Mouse (Mus musculus): Measurements from ENCODE around the gene Mthfd1. TPM values are rescaled to one million over a fixed set of nuclear protein-coding genes. Genes with fewer than 3 reads are reported as not detected.

Gene Mthfd1
- polyA plus RNA-seq, 1 experiment from 2014 or later, result 62.5 TPM

DNA sequence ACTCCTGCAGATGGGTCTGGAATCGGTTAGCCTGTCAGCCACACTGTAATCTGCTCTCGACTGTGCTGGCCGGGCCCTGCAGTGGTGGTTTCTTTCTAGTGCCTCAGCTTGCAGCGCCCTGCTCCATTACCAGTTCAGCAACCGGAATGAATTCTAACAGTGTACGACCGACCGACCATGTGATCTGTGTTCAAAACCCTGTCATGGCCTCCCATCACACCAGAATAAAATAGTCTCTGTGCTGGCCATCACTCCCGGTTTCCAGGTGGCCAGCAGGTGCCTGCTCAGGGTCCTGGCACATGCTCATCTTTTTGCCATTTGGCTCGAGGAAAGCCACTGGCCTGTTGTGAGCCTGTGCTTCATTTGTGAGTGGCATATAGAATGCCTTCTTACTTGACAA, 13.6 kb downstream of the Mthfd1 start:
- Histone ChIP-seq H3K4me3 (no peak overlapping the region), H3K4me1 (replicated peaks) (peaks cover 12% of the 10 kb centered on the region; the same call in 1 of the 2 replicates), H3K27me3 (ENCODE audit: insufficient read depth, poor library complexity, severe bottlenecking) (no peaks in the 10 kb centered on the region), H3K36me3 (peaks cover 31% of the 10 kb centered on the region), H3K27ac (no peak overlapping the region), H3K9me3 (no peaks in the 10 kb centered on the region)
- WGBS, result 88% methylated on average over 10 of the region's 10 CpGs
- no peak for DNase-seq (ENCODE audit: low spot score)

DNA sequence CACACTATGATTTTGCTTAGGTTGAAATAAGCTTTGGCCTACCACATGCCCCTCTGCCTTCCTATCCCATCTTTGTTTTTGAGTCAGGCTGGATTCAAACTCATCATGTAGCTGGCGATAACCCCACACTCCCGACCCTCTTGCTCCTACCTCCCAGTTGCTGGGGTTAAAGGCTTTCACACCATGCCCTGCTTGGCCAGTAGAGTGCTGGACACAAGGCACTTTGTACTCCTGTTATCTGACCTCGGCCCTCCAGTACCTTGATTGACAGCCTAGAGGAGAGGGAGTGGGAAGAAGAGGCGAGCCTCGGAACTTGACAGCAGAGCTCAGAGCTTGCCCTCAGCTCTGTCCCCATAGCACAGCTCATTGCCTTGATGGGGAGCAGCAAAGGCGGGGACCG, 14.1 kb downstream of the Mthfd1 start:
- WGBS, result 66% methylated on average over 7 of the region's 7 CpGs
- Histone ChIP-seq H3K36me3 (peaks cover 31% of the 10 kb centered on the region), H3K27ac (no peak overlapping the region), H3K4me3 (no peak overlapping the region), H3K4me1 (replicated peaks) (0 out of 2 replicates have a peak, but pooled peaks cover 8% of the 10 kb centered on the region), H3K27me3 (ENCODE audit: insufficient read depth, poor library complexity, severe bottlenecking) (no peaks in the 10 kb centered on the region), H3K9me3 (no peaks in the 10 kb centered on the region)
- DNase-seq (ENCODE audit: low spot score), result no peak

- WGBS, result 91% methylated on average over 6 of the region's 6 CpGs
- no peak for DNase-seq (ENCODE audit: low spot score)
- Histone ChIP-seq H3K9me3 (no peaks in the 10 kb centered on the region), H3K4me3 (no peak overlapping the region), H3K27ac (no peak overlapping the region), H3K27me3 (ENCODE audit: insufficient read depth, poor library complexity, severe bottlenecking) (no peaks in the 10 kb centered on the region), H3K36me3 (peaks cover 19% of the 10 kb centered on the region), H3K4me1 (replicated peaks) (0 out of 2 replicates have a peak, but pooled peaks cover 8% of the 10 kb centered on the region)
Observed at GRCm38 (mm10) chr12:76271516-76271915, 16.4 kb downstream of the Mthfd1 start.

DNA sequence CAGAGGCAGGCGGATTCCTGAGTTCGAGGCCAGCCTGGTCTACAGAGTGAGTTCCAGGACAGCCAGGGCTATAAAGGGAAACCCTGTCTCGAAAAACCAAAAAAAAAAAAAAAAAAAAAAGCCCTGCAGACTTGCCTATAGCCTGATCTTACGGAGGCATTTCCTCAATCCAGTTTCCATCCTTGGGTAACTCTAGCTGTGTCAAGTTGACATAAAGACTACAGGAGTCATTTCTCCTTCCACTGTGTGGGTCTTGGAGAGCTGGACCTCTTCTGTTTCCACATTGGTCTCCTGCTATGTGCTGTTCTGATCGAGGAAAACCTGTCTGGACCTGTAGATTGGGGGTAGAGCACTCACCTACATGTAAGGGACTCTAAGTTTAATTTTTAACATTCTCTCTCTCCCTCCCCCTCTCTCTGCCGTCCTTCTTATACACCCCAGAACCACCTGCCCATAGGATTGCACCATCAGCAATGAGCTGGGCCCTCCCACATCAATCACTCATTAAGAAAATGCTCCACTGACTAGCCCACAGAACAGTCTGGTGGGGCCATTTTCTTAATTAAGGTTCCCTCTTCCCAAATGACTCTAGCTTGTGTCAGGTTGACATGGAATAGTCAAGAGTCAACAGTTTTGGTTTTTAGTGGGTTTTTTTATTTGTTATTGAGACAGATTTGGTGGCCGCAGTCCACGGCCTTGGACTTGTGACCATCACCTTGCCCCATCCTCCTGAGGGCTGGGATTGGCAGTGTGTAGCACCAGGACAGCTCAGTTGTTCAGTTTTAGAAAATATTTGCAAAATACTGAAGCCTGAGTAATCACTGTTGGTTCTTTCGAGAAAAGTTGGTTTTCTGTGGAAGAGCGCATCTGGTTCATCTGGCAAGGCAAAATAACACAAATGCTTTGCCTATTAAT, 17.8 kb downstream of the Mthfd1 start:
- Histone ChIP-seq H3K36me3 (peaks cover 26% of the 10 kb centered on the region), H3K4me3 (no peak overlapping the region), H3K27ac (no peak overlapping the region), H3K4me1 (replicated peaks) (0 out of 2 replicates have a peak, but pooled peaks cover 8% of the 10 kb centered on the region), H3K9me3 (no peaks in the 10 kb centered on the region), H3K27me3 (ENCODE audit: insufficient read depth, poor library complexity, severe bottlenecking) (no peaks in the 10 kb centered on the region)
- 92% methylated on average over 10 of the region's 10 CpGs for WGBS
- no peak for DNase-seq (ENCODE audit: low spot score)

GRCm38 (mm10) chr12:76278209-76278608, 23.1 kb downstream of the Mthfd1 start:
- Histone ChIP-seq H3K27me3 (ENCODE audit: insufficient read depth, poor library complexity, severe bottlenecking) (no peaks in the 10 kb centered on the region), H3K4me3 (no peak overlapping the region), H3K4me1 (replicated peaks) (no peaks in the 10 kb centered on the region), H3K36me3 (peaks cover 56% of the 10 kb centered on the region), H3K9me3 (no peaks in the 10 kb centered on the region), H3K27ac (no peak overlapping the region)
- 82% methylated on average over 6 of the region's 6 CpGs for WGBS
- DNase-seq (ENCODE audit: low spot score), result no peak

DNA sequence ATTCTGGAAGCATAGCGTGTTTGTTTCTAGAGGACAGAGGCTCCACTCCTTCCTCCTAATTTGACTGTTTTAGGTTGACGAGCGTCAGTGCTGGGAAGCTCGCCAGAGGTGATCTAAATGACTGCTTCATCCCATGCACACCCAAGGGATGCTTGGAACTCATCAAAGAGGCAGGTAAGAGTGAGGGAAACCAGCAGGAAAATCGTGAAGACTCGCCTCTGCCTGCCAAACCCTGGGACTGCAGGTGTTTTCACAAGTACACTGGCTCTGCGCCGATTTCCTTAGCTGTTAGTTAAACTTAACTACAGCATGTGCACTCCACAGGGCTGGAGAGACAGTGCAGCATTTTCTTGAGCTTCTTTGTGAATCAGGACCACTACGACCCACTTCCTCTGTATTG, 25.5 kb downstream of the Mthfd1 start:
- no peaks in the 10 kb centered on the region for H3K27me3 ChIP-seq (ENCODE audit: insufficient read depth, poor library complexity, severe bottlenecking)
- no peaks in the 10 kb centered on the region for H3K4me1 ChIP-seq (replicated peaks)
- H3K4me3 ChIP-seq, result no peak overlapping the region
- no peak overlapping the region for H3K27ac ChIP-seq
- no peaks in the 10 kb centered on the region for H3K9me3 ChIP-seq
- DNase-seq (ENCODE audit: low spot score), result no peak
- WGBS, result 94% methylated on average over 9 of the region's 9 CpGs
- peaks cover 76% of the 10 kb centered on the region for H3K36me3 ChIP-seq

- no peaks in the 10 kb centered on the region for H3K9me3 ChIP-seq
- no peak for DNase-seq (ENCODE audit: low spot score)
- H3K36me3 ChIP-seq, result peaks cover 78% of the 10 kb centered on the region
- WGBS, result 94% methylated on average over 2 of the region's 2 CpGs
- no peaks in the 10 kb centered on the region for H3K4me1 ChIP-seq (replicated peaks)
- no peak overlapping the region for H3K27ac ChIP-seq
- H3K27me3 ChIP-seq (ENCODE audit: insufficient read depth, poor library complexity, severe bottlenecking), result no peaks in the 10 kb centered on the region
- H3K4me3 ChIP-seq, result no peak overlapping the region
Observed at GRCm38 (mm10) chr12:76281111-76281660, 26.1 kb downstream of the Mthfd1 start.

DNA sequence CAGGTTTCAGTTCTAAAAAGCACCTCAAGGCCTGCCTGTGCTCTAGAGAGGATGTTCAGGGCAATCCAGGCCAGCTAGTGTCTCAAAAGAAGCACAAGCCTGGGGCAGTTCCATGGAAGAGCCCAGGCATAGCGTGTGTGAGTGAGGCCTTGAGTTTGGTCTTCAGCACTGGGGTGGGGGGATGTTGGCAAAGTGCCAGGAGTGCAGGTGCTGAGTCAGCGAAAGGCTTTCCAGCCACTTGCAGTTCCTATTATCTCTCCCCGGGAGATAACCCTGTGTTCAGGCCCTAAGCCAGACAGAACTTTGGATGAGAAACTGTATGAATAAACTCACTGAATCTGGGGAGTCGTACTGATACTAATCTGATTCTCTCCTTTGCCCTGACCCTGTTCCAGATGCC, 27.0 kb downstream of the Mthfd1 start:
- Histone ChIP-seq H3K27me3 (ENCODE audit: insufficient read depth, poor library complexity, severe bottlenecking) (no peaks in the 10 kb centered on the region), H3K36me3 (peaks cover 71% of the 10 kb centered on the region), H3K4me3 (no peak overlapping the region), H3K4me1 (replicated peaks) (no peaks in the 10 kb centered on the region), H3K27ac (peak overlapping the region; percentile 54; the same call in 1 of the 2 replicates), H3K9me3 (no peaks in the 10 kb centered on the region)
- 85% methylated on average over 4 of the region's 4 CpGs for WGBS
- DNase-seq (ENCODE audit: low spot score), result no peak

- H3K4me1 ChIP-seq (replicated peaks), result peaks cover 3% of the 10 kb centered on the region
- no peaks in the 10 kb centered on the region for H3K27me3 ChIP-seq (ENCODE audit: insufficient read depth, poor library complexity, severe bottlenecking)
- WGBS, result 91% methylated on average over 17 of the region's 17 CpGs
- no peak overlapping the region for H3K4me3 ChIP-seq
- H3K9me3 ChIP-seq, result no peaks in the 10 kb centered on the region
- no peak overlapping the region for H3K27ac ChIP-seq
- no peak for DNase-seq (ENCODE audit: low spot score)
- H3K36me3 ChIP-seq, result peaks cover 68% of the 10 kb centered on the region
Observed at GRCm38 (mm10) chr12:76282532-76283173, 27.6 kb downstream of the Mthfd1 start.

DNA sequence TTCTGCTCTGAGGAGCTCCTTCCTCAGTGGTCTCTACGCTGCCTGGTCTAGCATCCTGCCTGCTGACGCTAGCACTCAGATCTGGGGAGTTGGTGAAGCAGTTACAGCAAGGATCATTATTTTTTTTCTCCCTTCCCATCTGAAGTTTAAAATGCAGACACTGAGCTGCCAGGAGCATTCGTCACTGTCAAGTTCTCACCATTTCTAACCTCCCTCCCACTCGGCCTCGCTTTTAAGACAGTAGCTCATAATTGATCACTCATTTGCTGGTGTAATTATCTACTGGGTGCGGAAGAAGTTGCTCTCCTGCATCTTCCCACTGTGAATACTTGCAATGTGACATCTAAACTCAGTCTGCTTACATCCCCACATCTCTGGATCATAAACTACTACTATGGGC, 30.3 kb downstream of the Mthfd1 start:
- Histone ChIP-seq H3K36me3 (peaks cover 70% of the 10 kb centered on the region), H3K4me3 (no peak overlapping the region), H3K4me1 (replicated peaks) (peaks cover 18% of the 10 kb centered on the region), H3K9me3 (no peaks in the 10 kb centered on the region), H3K27me3 (ENCODE audit: insufficient read depth, poor library complexity, severe bottlenecking) (no peaks in the 10 kb centered on the region), H3K27ac (no peak overlapping the region)
- 89% methylated on average over 6 of the region's 6 CpGs for WGBS
- DNase-seq (ENCODE audit: low spot score), result no peak

- no peak for DNase-seq (ENCODE audit: low spot score)
- 64% methylated on average over 8 of the region's 8 CpGs for WGBS
- Histone ChIP-seq H3K36me3 (peaks cover 70% of the 10 kb centered on the region), H3K27ac (peak overlapping the region; percentile 75), H3K27me3 (ENCODE audit: insufficient read depth, poor library complexity, severe bottlenecking) (no peaks in the 10 kb centered on the region), H3K4me1 (replicated peaks) (peaks cover 18% of the 10 kb centered on the region), H3K4me3 (no peak overlapping the region), H3K9me3 (no peaks in the 10 kb centered on the region)
Observed at GRCm38 (mm10) chr12:76287986-76288385, 32.9 kb downstream of the Mthfd1 start.

DNA sequence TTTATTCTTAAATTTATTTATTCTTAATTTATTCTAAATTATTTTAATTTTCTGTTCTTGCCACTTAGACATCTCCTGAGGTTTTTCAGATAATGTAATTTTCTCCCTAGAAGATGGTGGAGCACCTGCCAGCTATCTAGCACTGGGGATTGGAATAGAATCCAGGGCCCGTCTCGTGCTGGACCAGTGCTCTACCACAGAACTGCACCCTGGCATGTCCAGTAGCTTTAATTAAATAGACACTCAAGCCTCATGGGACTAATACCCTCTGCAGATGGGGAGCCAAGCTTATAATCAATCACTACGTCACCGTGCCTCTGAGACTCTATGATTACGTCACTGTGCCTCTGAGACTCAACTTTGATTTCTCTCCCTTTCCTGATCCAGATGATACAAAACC, 33.4 kb downstream of the Mthfd1 start:
- Histone ChIP-seq H3K4me3 (no peak overlapping the region), H3K36me3 (peaks cover 67% of the 10 kb centered on the region), H3K9me3 (no peaks in the 10 kb centered on the region), H3K27me3 (ENCODE audit: insufficient read depth, poor library complexity, severe bottlenecking) (no peaks in the 10 kb centered on the region), H3K4me1 (replicated peaks) (peaks cover 18% of the 10 kb centered on the region), H3K27ac (peak overlapping the region; percentile 70)
- 77% methylated on average over 5 of the region's 5 CpGs for WGBS
- DNase-seq (ENCODE audit: low spot score), result no peak

GRCm38 (mm10) chr12:76289428-76289827, 34.3 kb downstream of the Mthfd1 start:
- Histone ChIP-seq H3K36me3 (peaks cover 67% of the 10 kb centered on the region), H3K4me3 (no peak overlapping the region), H3K4me1 (replicated peaks) (peaks cover 18% of the 10 kb centered on the region), H3K9me3 (no peaks in the 10 kb centered on the region), H3K27ac (peak overlapping the region; percentile 70), H3K27me3 (ENCODE audit: insufficient read depth, poor library complexity, severe bottlenecking) (no peaks in the 10 kb centered on the region)
- DNase-seq (ENCODE audit: low spot score), result no peak
- WGBS, result 96% methylated on average over 12 of the region's 12 CpGs
